In the genomic region with DNA sequence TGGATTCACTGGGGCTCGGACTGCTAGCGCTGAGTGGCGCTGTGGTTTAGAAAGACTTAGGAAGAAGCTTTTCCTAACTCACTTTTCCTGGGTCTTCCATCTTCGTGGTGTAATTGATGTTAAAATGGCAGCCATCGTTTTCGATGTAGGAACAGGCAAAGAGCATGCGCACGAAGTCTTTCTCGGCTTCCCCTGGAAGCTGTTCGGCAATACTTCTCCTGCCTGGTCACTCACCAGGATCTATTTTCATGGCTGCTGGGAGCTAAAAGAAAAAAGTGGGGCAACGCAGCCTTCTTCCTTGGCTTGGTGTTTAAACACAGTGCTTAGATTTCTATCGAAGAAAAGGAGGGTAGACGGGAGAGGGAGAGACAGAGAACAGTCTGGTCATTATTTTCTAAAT, we compare ENCODE assay signal across 8 mouse cellular contexts. TPM values are rescaled to one million over a fixed set of nuclear protein-coding genes. Genes with fewer than 3 reads are reported as not detected.
DNase-seq lines count a peak whose midpoint lies in the region; ATAC-seq and TF ChIP-seq lines count a peak whose summit lies in the region.

No protein-coding gene starts in this region.

- 88% methylated on average over 13 of the region's 13 CpGs for WGBS in embryonic facial prominence, embryonic 10.5 days
- WGBS in limb, embryonic 15.5 days: 86% methylated on average over 13 of the region's 13 CpGs

- H3K4me3 ChIP-seq in left cerebral cortex, adult 2 months: peak overlapping the region; percentile 9; the same call in 1 of the 2 replicates
- no peak overlapping the region for H3K4me3 ChIP-seq in embryonic facial prominence, embryonic 10.5 days
- no peak overlapping the region for H3K4me3 ChIP-seq in limb, embryonic 15.5 days

- H3K27ac ChIP-seq in left cerebral cortex, adult 2 months: no peak overlapping the region; the same call in 1 of the 2 replicates
- peak overlapping the region; percentile 65; the same call in 1 of the 2 replicates for H3K27ac ChIP-seq in embryonic facial prominence, embryonic 10.5 days (replicated peaks)
- peak overlapping the region; percentile 65; the same call in 1 of the 2 replicates for H3K27ac ChIP-seq in limb, embryonic 15.5 days

- ATAC-seq in limb, embryonic 15.5 days (ENCODE audit: insufficient number of reproducible peaks, low FRiP score, low TSS enrichment, low read depth): no peak
- no peak for ATAC-seq in megakaryocyte, adult 5-6 weeks (ENCODE audit: poor library complexity, severe bottlenecking)

- intact Hi-C loops in left cerebral cortex, adult 2 months (cut with DNase I): loop anchor here (2.0 kb wide), 1 partner anchor 43 kb away; a partner anchor contains a TSS
- intact Hi-C loops in left cerebral cortex, postnatal 10 days (cut with DNase I): no loop called here

- no peaks in the 10 kb centered on the region for H3K27me3 ChIP-seq in embryonic facial prominence, embryonic 10.5 days (replicated peaks; ENCODE audit: low read depth, poor library complexity, severe bottlenecking)
- no peaks in the 10 kb centered on the region for H3K27me3 ChIP-seq in limb, embryonic 15.5 days

- TF ChIP-seq CTCF in left cerebral cortex, adult 2 months (IDR thresholded peaks at IDR 0.05): no peak

- H3K9me3 ChIP-seq in embryonic facial prominence, embryonic 10.5 days: no peaks in the 10 kb centered on the region
- H3K9me3 ChIP-seq in limb, embryonic 15.5 days: no peaks in the 10 kb centered on the region

- DNase-seq in heart, adult 11 months: peak; percentile 68
- DNase-seq in heart, adult 8-10 months (ENCODE audit: low spot score): no peak
- DNase-seq in left cerebral cortex, adult 2 months (ENCODE audit: extremely low spot score in 1 of 2, low spot score in 2 of 2): no peak
- no peak for DNase-seq in left cerebral cortex, postnatal 10 days (ENCODE audit: extremely low spot score in 1 of 2, low spot score in 2 of 2)
- DNase-seq in embryonic facial prominence, embryonic 10.5 days (ENCODE audit: low spot score): no peak
- DNase-seq in spleen, postnatal 10 days (ENCODE audit: low spot score in 2 of 2): no peak

- H3K4me1 ChIP-seq in embryonic facial prominence, embryonic 10.5 days: peaks cover 20% of the 10 kb centered on the region
- H3K4me1 ChIP-seq in limb, embryonic 15.5 days: peaks cover 5% of the 10 kb centered on the region; the same call in 1 of the 2 replicates

- H3K4me2 ChIP-seq in limb, embryonic 15.5 days: peak overlapping the region; percentile 17; the same call in 1 of the 2 replicates

- H3K36me3 ChIP-seq in embryonic facial prominence, embryonic 10.5 days (replicated peaks): no peaks in the 10 kb centered on the region
- no peaks in the 10 kb centered on the region for H3K36me3 ChIP-seq in limb, embryonic 15.5 days

- H3K9ac ChIP-seq in limb, embryonic 15.5 days: no peak overlapping the region

RNA-seq across cellular contexts. Expression of a gene that starts 42.3 kb away (rescaled TPM):
- total RNA-seq in heart, adult 8-10 months (2022): 10 to 100 TPM; 59.3 to 75.7 (median 71.0) TPM
- 10 to 100 TPM; 65.4 to 69.3 TPM for total RNA-seq in left cerebral cortex, adult 2 months (2021)
- total RNA-seq in left cerebral cortex, postnatal 10 days (2021): 10 to 100 TPM; 41.5 to 42.8 TPM
- polyA plus RNA-seq in embryonic facial prominence, embryonic 10.5 days (2016; fragmentation: Nextera tagmentation; extraction: Ambion mirVana): 58.8 and 63.8 TPM in 2 replicates
- polyA plus RNA-seq in limb, embryonic 15.5 days (2015; fragmentation: Nextera tagmentation; extraction: Ambion mirVana): 99.6 and 100 TPM in 2 replicates
- total RNA-seq in megakaryocyte, adult 5-6 weeks (2015): 50.0 and 52.5 TPM in 2 replicates
- total RNA-seq in megakaryocyte, adult 5-6 weeks (2017): 36.1 and 42.4 TPM in 2 replicates

RNA-seq across cellular contexts. Expression of a gene that starts 52.6 kb away (rescaled TPM):
- total RNA-seq in heart, adult 8-10 months (2022): 1 to 10 TPM; 1.7 to 2.5 (median 2.3) TPM
- under 1 TPM; 0.07 to 0.23 TPM for total RNA-seq in left cerebral cortex, adult 2 months (2021)
- total RNA-seq in left cerebral cortex, postnatal 10 days (2021): 1 to 10 TPM in 1 of 2 experiments, under 1 TPM in 1; 0.32 to 1.2 TPM
- 1.0 and 1.4 TPM in 2 replicates for polyA plus RNA-seq in embryonic facial prominence, embryonic 10.5 days (2016; fragmentation: Nextera tagmentation; extraction: Ambion mirVana)
- 5.6 and 6.7 TPM in 2 replicates for polyA plus RNA-seq in limb, embryonic 15.5 days (2015; fragmentation: Nextera tagmentation; extraction: Ambion mirVana)
- total RNA-seq in megakaryocyte, adult 5-6 weeks (2015): 41.9 and 44.6 TPM in 2 replicates
- total RNA-seq in megakaryocyte, adult 5-6 weeks (2017): 36.0 and 46.8 TPM in 2 replicates

Comparison
In these comparisons a context has a peak if more than half of its experiments do, and no peak if none do; other contexts are left out.
1. RNA of a gene that starts 52.6 kb away (total RNA-seq): 36.0 to 46.8 TPM in megakaryocyte, adult 5-6 weeks; 1.7 to 2.5 TPM in heart, adult 8-10 months, 0.32 to 1.2 TPM in left cerebral cortex, postnatal 10 days and 0.07 to 0.23 TPM in left cerebral cortex, adult 2 months; every median in the first group is over 10 times any median in the second.